Mouse (Mus musculus) midbrain, embryonic 14.5 days (tissue): Measurements from ENCODE around the gene Slc9a5. TPM values are rescaled to one million over a fixed set of nuclear protein-coding genes. Genes with fewer than 3 reads are reported as not detected.

Source experiments
- ATAC-seq: fragments of 200-750 bp; cut with Nextera tagmentation; 2 replicates; pipeline ENCODE4 v1.8.0; 2017; ENCODE audit warnings: moderate number of reproducible peaks, moderate library complexity; ENCODE audit not compliant: low FRiP score, low TSS enrichment
- DNase-seq: peaks from one replicate; pipeline ENCODE4 v3.0.0-alpha.2; 2015
- H3K27ac ChIP-seq: fragments of 300-500 bp; sonication (generic); replicated peaks from 2 replicates; pipeline ENCODE4 v1.5.1; 2014; ENCODE audit warnings: mild to moderate bottlenecking, low read depth, low read length, moderate library complexity
- H3K27me3 ChIP-seq: fragments of 300-500 bp; sonication (generic); 2 replicates; pipeline ENCODE4 v1.6.1; 2014; ENCODE audit warnings: low read length, control low read depth, mixed read lengths; ENCODE audit not compliant: control insufficient read depth, insufficient read depth
- H3K36me3 ChIP-seq: fragments of 300-500 bp; sonication (generic); 2 replicates; pipeline ENCODE4 v1.6.1; 2014; ENCODE audit warnings: low read length, control low read depth; ENCODE audit not compliant: control insufficient read depth, insufficient read depth
- H3K4me1 ChIP-seq: fragments of 300-500 bp; sonication (generic); 2 replicates; pipeline ENCODE4 v1.6.1; 2014; ENCODE audit warnings: mild to moderate bottlenecking, antibody characterized with exemption, low read length, control low read depth; ENCODE audit not compliant: control insufficient read depth, insufficient read depth
- H3K4me2 ChIP-seq: fragments of 300-500 bp; sonication (generic); 2 replicates; pipeline ENCODE4 v1.6.1; 2014; ENCODE audit warnings: mild to moderate bottlenecking, low read length, moderate library complexity
- H3K4me3 ChIP-seq: fragments of 300-500 bp; sonication (generic); replicated peaks from 2 replicates; pipeline ENCODE4 v1.5.1; 2014; ENCODE audit warnings: low read depth, low read length
- H3K9ac ChIP-seq: fragments of 300-500 bp; sonication (generic); replicated peaks from 2 replicates; pipeline ENCODE4 v1.6.1; 2014; ENCODE audit warnings: mild to moderate bottlenecking, low read length, moderate library complexity
- H3K9me3 ChIP-seq: fragments of 300-500 bp; sonication (generic); 2 replicates; pipeline ENCODE4 v1.6.1; 2016; ENCODE audit warnings: low read length, control low read depth, mixed read lengths; ENCODE audit not compliant: control insufficient read depth
- WGBS: fragments of 180-500 bp; shearing (Covaris S2); extraction: QIAGEN DNeasy Blood & Tissue Kit; methylation state at CpG from one replicate; pipeline ENCODE4 v1.1.7; 2014; 5-methylcytosine and 5-hydroxymethylcytosine counted together
- polyA plus RNA-seq: library from polyadenylated mRNA; unstranded; fragments of >200 nt; fragmentation: Nextera tagmentation; extraction: Ambion mirVana; gene quantifications from 2 replicates; pipeline ENCODE4 v1.2.1, GENCODE M21; 2014

Slc9a5 gene
- polyA plus RNA-seq, 1 experiment from 2014 or later: 8.3 TPM

DNA sequence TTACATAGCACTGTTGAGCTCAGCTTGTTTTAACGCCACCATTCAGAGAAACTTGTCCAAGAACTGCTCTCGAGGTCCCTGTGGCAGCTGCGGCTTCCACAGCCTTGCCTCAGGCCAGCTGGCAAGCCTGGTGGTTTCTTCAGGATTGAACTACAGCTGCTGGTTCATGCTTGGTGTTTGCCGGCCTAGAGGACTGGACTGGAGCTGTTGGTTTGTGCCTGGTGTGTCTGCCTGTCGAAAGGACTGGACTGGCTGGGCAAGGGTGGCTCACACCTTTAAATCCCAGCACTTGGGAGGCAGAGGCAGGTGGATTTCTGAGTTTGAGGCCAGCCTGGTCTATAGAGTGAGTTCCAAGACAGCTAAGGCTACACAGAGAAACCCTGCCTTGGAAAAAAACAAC lies 51.4 kb downstream of the Slc9a5 start:
- H3K4me3 ChIP-seq: no peak overlapping the region
- 89% methylated on average over 5 of the region's 5 CpGs for WGBS
- ATAC-seq: no peak
- no peaks in the 10 kb centered on the region for H3K36me3 ChIP-seq
- no peak overlapping the region for H3K4me2 ChIP-seq
- no peaks in the 10 kb centered on the region for H3K27me3 ChIP-seq
- H3K27ac ChIP-seq: no peak overlapping the region
- H3K4me1 ChIP-seq: no peaks in the 10 kb centered on the region
- H3K9ac ChIP-seq: no peak overlapping the region
- no peak for DNase-seq
- H3K9me3 ChIP-seq: no peaks in the 10 kb centered on the region

DNA sequence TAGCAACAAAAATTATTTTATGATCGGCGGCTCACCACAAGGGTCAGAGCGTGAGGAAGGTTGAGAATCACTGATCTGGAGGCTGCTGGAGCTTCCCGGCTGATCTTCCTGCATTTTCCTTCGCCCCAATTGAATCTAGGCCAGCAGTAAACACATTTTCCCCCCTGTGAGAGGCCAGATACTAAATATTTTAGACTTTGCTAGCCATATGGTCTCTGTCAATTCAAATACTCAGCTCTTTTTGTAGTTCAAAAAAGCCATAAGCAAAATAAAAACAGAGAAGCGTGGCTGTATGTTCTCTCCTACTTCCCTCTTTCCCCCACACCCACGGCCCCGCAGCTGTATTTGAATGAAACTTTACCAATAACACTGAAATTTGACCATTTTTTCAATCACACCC lies 54.8 kb downstream of the Slc9a5 start:
- no peak overlapping the region for H3K9ac ChIP-seq
- no peaks in the 10 kb centered on the region for H3K4me1 ChIP-seq
- no peak overlapping the region for H3K27ac ChIP-seq
- DNase-seq (no peak), ATAC-seq (no peak)
- no peak overlapping the region for H3K4me3 ChIP-seq
- 93% methylated on average over 8 of the region's 8 CpGs for WGBS
- H3K27me3 ChIP-seq: no peaks in the 10 kb centered on the region
- H3K9me3 ChIP-seq: no peaks in the 10 kb centered on the region
- H3K4me2 ChIP-seq: no peak overlapping the region
- H3K36me3 ChIP-seq: no peaks in the 10 kb centered on the region

DNA sequence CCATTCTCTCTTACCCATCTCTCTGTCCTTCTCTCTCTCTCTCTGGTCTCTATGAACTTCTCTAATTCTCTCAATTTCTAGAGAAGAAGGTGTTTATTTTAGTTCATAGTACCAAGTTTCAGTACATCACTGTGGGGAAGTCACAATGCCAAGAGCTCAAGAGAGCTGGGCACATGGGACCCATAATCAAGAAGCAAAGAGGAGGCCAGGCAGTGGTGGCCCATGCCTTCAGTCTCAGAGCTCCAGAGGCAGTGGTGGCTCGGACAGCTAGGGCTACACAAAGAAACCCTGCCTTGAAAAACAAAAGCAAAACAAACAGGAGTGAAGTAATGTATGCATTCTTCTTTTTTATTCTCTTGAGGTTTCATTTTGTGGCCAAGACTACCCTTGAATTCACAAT lies 55.9 kb downstream of the Slc9a5 start:
- Histone ChIP-seq H3K27me3 (no peaks in the 10 kb centered on the region), H3K9me3 (no peaks in the 10 kb centered on the region), H3K36me3 (no peaks in the 10 kb centered on the region), H3K4me3 (no peak overlapping the region), H3K4me1 (no peaks in the 10 kb centered on the region), H3K27ac (no peak overlapping the region), H3K4me2 (no peak overlapping the region), H3K9ac (no peak overlapping the region)
- no peak for ATAC-seq
- DNase-seq: no peak
- WGBS: 55% methylated on average over 1 of the region's 1 CpGs

GRCm38 (mm10) chr8:105406416-105406815 lies 57.8 kb downstream of the Slc9a5 start:
- H3K4me2 ChIP-seq: no peak overlapping the region
- no peak overlapping the region for H3K4me3 ChIP-seq
- ATAC-seq: no peak
- H3K36me3 ChIP-seq: no peaks in the 10 kb centered on the region
- WGBS: 80% methylated on average over 10 of the region's 10 CpGs
- peak; percentile 18 for DNase-seq
- H3K9me3 ChIP-seq: no peaks in the 10 kb centered on the region
- no peak overlapping the region for H3K27ac ChIP-seq
- H3K4me1 ChIP-seq: no peaks in the 10 kb centered on the region
- H3K9ac ChIP-seq: no peak overlapping the region
- H3K27me3 ChIP-seq: no peaks in the 10 kb centered on the region

GRCm38 (mm10) chr8:105408331-105408730 lies 59.7 kb downstream of the Slc9a5 start:
- no peak overlapping the region for H3K4me2 ChIP-seq
- H3K9me3 ChIP-seq: no peaks in the 10 kb centered on the region
- no peaks in the 10 kb centered on the region for H3K27me3 ChIP-seq
- H3K4me3 ChIP-seq: no peak overlapping the region
- H3K27ac ChIP-seq: no peak overlapping the region
- no peaks in the 10 kb centered on the region for H3K36me3 ChIP-seq
- no peak for ATAC-seq
- DNase-seq: no peak
- H3K4me1 ChIP-seq: peaks cover under 1% of the 10 kb centered on the region
- 59% methylated on average over 7 of the region's 7 CpGs for whole genome bisulfite sequencing
- H3K9ac ChIP-seq: no peak overlapping the region

GRCm38 (mm10) chr8:105409947-105410346 lies 61.3 kb downstream of the Slc9a5 start:
- Histone ChIP-seq H3K4me3 (no peak overlapping the region), H3K36me3 (no peaks in the 10 kb centered on the region), H3K27me3 (0 out of 2 replicates have a peak, but pooled peaks cover 4% of the 10 kb centered on the region), H3K27ac (no peak overlapping the region), H3K9me3 (no peaks in the 10 kb centered on the region), H3K4me2 (no peak overlapping the region), H3K4me1 (peaks cover 6% of the 10 kb centered on the region), H3K9ac (no peak overlapping the region)
- ATAC-seq (no peak), DNase-seq (no peak)
- 96% methylated on average over 6 of the region's 6 CpGs for WGBS

DNA sequence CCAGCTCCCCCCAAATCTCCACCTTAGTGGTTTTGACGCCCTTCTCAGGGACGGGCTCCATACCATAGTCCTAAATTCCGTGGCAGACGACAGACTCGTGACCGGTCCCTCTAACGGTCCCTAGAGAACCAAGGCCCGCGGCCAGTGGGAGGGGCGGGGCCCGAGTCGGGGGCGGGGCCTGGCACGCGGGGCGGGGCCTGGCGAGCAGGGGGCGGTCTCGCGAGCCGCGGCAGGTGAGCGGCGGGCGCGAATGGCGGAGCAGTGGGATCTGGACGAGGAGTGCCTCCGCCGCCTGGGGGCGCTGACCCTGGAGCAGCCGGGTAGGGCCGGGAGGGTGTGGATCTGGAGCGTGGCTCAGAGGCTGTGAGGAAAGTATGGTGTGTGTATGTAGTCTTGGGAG lies 64.7 kb downstream of the Slc9a5 start, which contains the start of the genes Kctd19 and Lrrc36:
Gene Kctd19 (minus strand): TSS at position 112 of the 400 bp plus-strand sequence.
Gene Lrrc36 (plus strand): TSS at position 181 of the 400 bp plus-strand sequence.
- Histone ChIP-seq H3K36me3 (no peaks in the 10 kb centered on the region), H3K27ac (no peak within 1 kb of the TSS), H3K27me3 (0 out of 2 replicates have a peak, but pooled peaks cover 4% of the 10 kb centered on the region), H3K4me1 (peaks cover 6% of the 10 kb centered on the region), H3K9me3 (no peaks in the 10 kb centered on the region), H3K9ac (no peak within 1 kb of the TSS), H3K4me3 (peak within 1 kb of the TSS; percentile 27), H3K4me2 (peak within 1 kb of the TSS; percentile 53)
- WGBS: 2% methylated on average over 34 of the region's 34 CpGs
- DNase-seq (peak; percentile 53), ATAC-seq (peak; percentile 50; the same call in 1 of the 2 replicates)

- H3K36me3 ChIP-seq: no peaks in the 10 kb centered on the region
- no peaks in the 10 kb centered on the region for H3K4me1 ChIP-seq
- no peak overlapping the region for H3K4me2 ChIP-seq
- DNase-seq: no peak
- ATAC-seq: no peak
- no peaks in the 10 kb centered on the region for H3K27me3 ChIP-seq
- H3K9me3 ChIP-seq: no peaks in the 10 kb centered on the region
- no peak overlapping the region for H3K4me3 ChIP-seq
- 66% methylated on average over 2 of the region's 2 CpGs for WGBS
- no peak overlapping the region for H3K9ac ChIP-seq
- no peak overlapping the region for H3K27ac ChIP-seq
Measured at GRCm38 (mm10) chr8:105418992-105419391, 70.3 kb downstream of the Slc9a5 start.
